Mouse (Mus musculus): Measurements from ENCODE around the gene Aplp1. TPM values are rescaled to one million over a fixed set of nuclear protein-coding genes. Genes with fewer than 3 reads are reported as not detected.

Gene Aplp1
- polyA plus RNA-seq, 1 experiment from 2014 or later: 184 TPM

GRCm38 (mm10) chr7:30392746-30393520 lies 52.4 kb downstream of the Aplp1 start:
- no peaks in the 10 kb centered on the region for H3K4me1 ChIP-seq (replicated peaks)
- H3K4me3 ChIP-seq: no peak overlapping the region
- no peaks in the 10 kb centered on the region for H3K27me3 ChIP-seq (ENCODE audit: insufficient read depth, poor library complexity, severe bottlenecking)
- H3K9me3 ChIP-seq: no peaks in the 10 kb centered on the region
- H3K36me3 ChIP-seq: no peaks in the 10 kb centered on the region
- DNase-seq (ENCODE audit: low spot score): no peak
- 78% methylated on average over 4 of the region's 4 CpGs for WGBS
- no peak overlapping the region for H3K27ac ChIP-seq

Other genes with a start within 250 kb of the Aplp1 start
- 65.1 and 72.5 TPM in 2 replicates for gene Capns1, start 246.7 kb downstream of the Aplp1 start, polyA plus RNA-seq (2016; fragmentation: Nextera tagmentation; extraction: Ambion mirVana)
- 167 and 177 TPM in 2 replicates for gene Polr2i, start 213.6 kb downstream of the Aplp1 start, polyA plus RNA-seq (2016; fragmentation: Nextera tagmentation; extraction: Ambion mirVana)
- 276 and 312 TPM in 2 replicates for gene Tbcb, start 213.3 kb downstream of the Aplp1 start, polyA plus RNA-seq (2016; fragmentation: Nextera tagmentation; extraction: Ambion mirVana)
- gene Ovol3, start 209.8 kb downstream of the Aplp1 start, polyA plus RNA-seq (2016; fragmentation: Nextera tagmentation; extraction: Ambion mirVana): not detected in 2 replicates
- 0.25 and 0.50 TPM in 2 replicates for gene Thap8, start 165.4 kb downstream of the Aplp1 start, polyA plus RNA-seq (2016; fragmentation: Nextera tagmentation; extraction: Ambion mirVana)
- gene Wdr62, start 165.1 kb downstream of the Aplp1 start, polyA plus RNA-seq (2016; fragmentation: Nextera tagmentation; extraction: Ambion mirVana): 16.6 and 19.8 TPM in 2 replicates
- gene Clip3, start 153.8 kb downstream of the Aplp1 start, polyA plus RNA-seq (2016; fragmentation: Nextera tagmentation; extraction: Ambion mirVana): 53.4 and 82.3 TPM in 2 replicates
- 93.6 and 117 TPM in 2 replicates for gene Alkbh6, start 136.8 kb downstream of the Aplp1 start, polyA plus RNA-seq (2016; fragmentation: Nextera tagmentation; extraction: Ambion mirVana)
- gene Syne4, start 130.7 kb downstream of the Aplp1 start, polyA plus RNA-seq (2016; fragmentation: Nextera tagmentation; extraction: Ambion mirVana): 26.8 and 28.1 TPM in 2 replicates
- gene E130208F15Rik, start 123.8 kb downstream of the Aplp1 start, polyA plus RNA-seq (2016; fragmentation: Nextera tagmentation; extraction: Ambion mirVana): 1.6 and 3.7 TPM in 2 replicates
- 19.6 and 23.1 TPM in 2 replicates for gene Sdhaf1, start 121.6 kb downstream of the Aplp1 start, polyA plus RNA-seq (2016; fragmentation: Nextera tagmentation; extraction: Ambion mirVana)
- 5.5 and 7.8 TPM in 2 replicates for gene Lrfn3, start 82.8 kb downstream of the Aplp1 start, polyA plus RNA-seq (2016; fragmentation: Nextera tagmentation; extraction: Ambion mirVana)
- gene Tyrobp, start 31.8 kb downstream of the Aplp1 start, polyA plus RNA-seq (2016; fragmentation: Nextera tagmentation; extraction: Ambion mirVana): 16.9 and 27.9 TPM in 2 replicates
- 0.55 and 0.57 TPM in 2 replicates for gene Hcst, start 25.7 kb downstream of the Aplp1 start, polyA plus RNA-seq (2016; fragmentation: Nextera tagmentation; extraction: Ambion mirVana)
- gene Nfkbid, start 23.8 kb downstream of the Aplp1 start, polyA plus RNA-seq (2016; fragmentation: Nextera tagmentation; extraction: Ambion mirVana): 1.5 and 1.7 TPM in 2 replicates
- gene Kirrel2, start 12.2 kb upstream of the Aplp1 start, polyA plus RNA-seq (2016; fragmentation: Nextera tagmentation; extraction: Ambion mirVana): 11.8 and 35.0 TPM in 2 replicates
- gene Nphs1, start 12.8 kb upstream of the Aplp1 start, polyA plus RNA-seq (2016; fragmentation: Nextera tagmentation; extraction: Ambion mirVana): 1.7 and 4.2 TPM in 2 replicates
- 0.40 TPM in 1 of 2 replicates, not detected in the other for gene Prodh2, start 48.1 kb upstream of the Aplp1 start, polyA plus RNA-seq (2016; fragmentation: Nextera tagmentation; extraction: Ambion mirVana)
- 40.1 and 79.4 TPM in 2 replicates for gene Arhgap33, start 89.5 kb upstream of the Aplp1 start, polyA plus RNA-seq (2016; fragmentation: Nextera tagmentation; extraction: Ambion mirVana)
- gene Hspb6, start 106.6 kb upstream of the Aplp1 start, polyA plus RNA-seq (2016; fragmentation: Nextera tagmentation; extraction: Ambion mirVana): 4.1 and 5.3 TPM in 2 replicates
- 13.8 and 15.1 TPM in 2 replicates for gene Proser3, start 106.8 kb upstream of the Aplp1 start, polyA plus RNA-seq (2016; fragmentation: Nextera tagmentation; extraction: Ambion mirVana)
- gene Lin37, start 114.3 kb upstream of the Aplp1 start, polyA plus RNA-seq (2016; fragmentation: Nextera tagmentation; extraction: Ambion mirVana): 47.6 and 50.2 TPM in 2 replicates
- gene U2af1l4, start 117.8 kb upstream of the Aplp1 start, polyA plus RNA-seq (2016; fragmentation: Nextera tagmentation; extraction: Ambion mirVana): 96.0 and 106 TPM in 2 replicates
- 16.4 and 16.9 TPM in 2 replicates for gene Gm49396, start 117.8 kb upstream of the Aplp1 start, polyA plus RNA-seq (2016; fragmentation: Nextera tagmentation; extraction: Ambion mirVana)
- gene Psenen, start 118.1 kb upstream of the Aplp1 start, polyA plus RNA-seq (2016; fragmentation: Nextera tagmentation; extraction: Ambion mirVana): 131 and 140 TPM in 2 replicates
- gene Igflr1, start 119.9 kb upstream of the Aplp1 start, polyA plus RNA-seq (2016; fragmentation: Nextera tagmentation; extraction: Ambion mirVana): 6.2 and 6.7 TPM in 2 replicates
- gene Kmt2b, start 143.2 kb upstream of the Aplp1 start, polyA plus RNA-seq (2016; fragmentation: Nextera tagmentation; extraction: Ambion mirVana): 9.6 and 11.0 TPM in 2 replicates
- gene Zbtb32, start 153.4 kb upstream of the Aplp1 start, polyA plus RNA-seq (2016; fragmentation: Nextera tagmentation; extraction: Ambion mirVana): 0.20 and 0.21 TPM in 2 replicates
- gene Upk1a, start 167.3 kb upstream of the Aplp1 start, polyA plus RNA-seq (2016; fragmentation: Nextera tagmentation; extraction: Ambion mirVana): 0.52 and 1.2 TPM in 2 replicates
- 810 and 924 TPM in 2 replicates for gene Cox6b1, start 180.6 kb upstream of the Aplp1 start, polyA plus RNA-seq (2016; fragmentation: Nextera tagmentation; extraction: Ambion mirVana)
- 0.14 TPM in 1 of 2 replicates, not detected in the other for gene Etv2, start 190.3 kb upstream of the Aplp1 start, polyA plus RNA-seq (2016; fragmentation: Nextera tagmentation; extraction: Ambion mirVana)
- gene Rbm42, start 204.8 kb upstream of the Aplp1 start, polyA plus RNA-seq (2016; fragmentation: Nextera tagmentation; extraction: Ambion mirVana): 145 and 175 TPM in 2 replicates
- gene Haus5, start 219.5 kb upstream of the Aplp1 start, polyA plus RNA-seq (2016; fragmentation: Nextera tagmentation; extraction: Ambion mirVana): 63.9 and 76.3 TPM in 2 replicates
- not detected in 2 replicates for gene Pmis2, start 226.1 kb upstream of the Aplp1 start, polyA plus RNA-seq (2016; fragmentation: Nextera tagmentation; extraction: Ambion mirVana)